Mouse (Mus musculus) neural tube, postnatal 0 days (tissue): ENCODE measurements around the gene F3. TPM values are rescaled to one million over a fixed set of nuclear protein-coding genes. Genes with fewer than 3 reads are reported as not detected.

Source experiments
- polyA plus RNA-seq: library from polyadenylated mRNA; unstranded; fragments of >200 nt; fragmentation: Nextera tagmentation; extraction: Ambion mirVana; gene quantifications from 2 replicates; pipeline ENCODE4 v1.2.1, GENCODE M21; 2015

The F3 gene
- polyA plus RNA-seq = 12.4 and 14.6 TPM in 2 replicates

GRCm38 (mm10) chr3:121722971-121723844 is at the start of gene F3:
Gene F3 (plus strand): TSS chr3:121723537.

Other genes with a start within 250 kb of the F3 start
- gene Slc44a3, start 191.1 kb upstream of the F3 start, polyA plus RNA-seq = 0.49 and 1.4 TPM in 2 replicates
- gene 4930432M17Rik, start 52.8 kb upstream of the F3 start, polyA plus RNA-seq = not detected in 2 replicates
- gene Abcd3, start 91.8 kb downstream of the F3 start, polyA plus RNA-seq = 76.0 and 76.5 TPM in 2 replicates
- gene Arhgap29, start 229.0 kb downstream of the F3 start, polyA plus RNA-seq = 15.5 and 17.1 TPM in 2 replicates